Mouse (Mus musculus) liver, postnatal 0 days (tissue): ENCODE data around the gene Osmr. TPM values are rescaled to one million over a fixed set of nuclear protein-coding genes. Genes with fewer than 3 reads are reported as not detected.
A peak's percentile ranks its signal among the peaks of the same experiment; 100 is the strongest.

Source experiments
- ATAC-seq: fragments of 200-750 bp; cut with Nextera tagmentation; 2 replicates; pipeline ENCODE4 v1.8.0; 2017; ENCODE audit warnings: mild to moderate bottlenecking, moderate library complexity
- DNase-seq: peaks from one replicate; pipeline ENCODE4 v3.0.0-alpha.2; 2016
- H3K27ac ChIP-seq: fragments of 300-500 bp; sonication (generic); 2 replicates; pipeline ENCODE4 v1.5.1; 2014; ENCODE audit warnings: antibody characterized with exemption, moderate library complexity, mild to moderate bottlenecking, low read depth
- H3K27me3 ChIP-seq: fragments of 300-500 bp; sonication (generic); 2 replicates; pipeline ENCODE4 v1.6.1; 2014; ENCODE audit warnings: low read length, control low read depth, mixed read lengths; ENCODE audit not compliant: insufficient read depth
- H3K36me3 ChIP-seq: fragments of 300-500 bp; sonication (generic); replicated peaks from 2 replicates; pipeline ENCODE4 v1.6.1; 2014; ENCODE audit warnings: mild to moderate bottlenecking, control low read depth, low read length, moderate library complexity, mixed read lengths; ENCODE audit not compliant: insufficient read depth
- H3K4me1 ChIP-seq: fragments of 300-500 bp; sonication (generic); 2 replicates; pipeline ENCODE4 v1.6.1; 2014; ENCODE audit warnings: antibody characterized with exemption, mild to moderate bottlenecking, control low read depth; ENCODE audit not compliant: insufficient read depth
- H3K4me2 ChIP-seq: fragments of 300-500 bp; sonication (generic); 2 replicates; pipeline ENCODE4 v1.6.1; 2014; ENCODE audit warnings: low read depth, mild to moderate bottlenecking, low read length, moderate library complexity, mixed read lengths
- H3K4me3 ChIP-seq: fragments of 300-500 bp; sonication (generic); 2 replicates; pipeline ENCODE4 v1.5.1; 2014; ENCODE audit warnings: low read depth, low read length
- H3K9ac ChIP-seq: fragments of 300-500 bp; sonication (generic); replicated peaks from 2 replicates; pipeline ENCODE4 v1.6.1; 2014; ENCODE audit warnings: mild to moderate bottlenecking, moderate library complexity
- H3K9me3 ChIP-seq: fragments of 300-500 bp; sonication (generic); 2 replicates; pipeline ENCODE4 v1.6.1; 2016; ENCODE audit warnings: mild to moderate bottlenecking, control low read depth, low read length, mixed read lengths
- CTCF ChIP-seq: sonication (generic); IDR thresholded peaks from 2 replicates; pipeline ENCODE4 v1.5.1; 2016; ENCODE audit warnings: antibody characterized with exemption, low read depth
- EP300 ChIP-seq: IDR thresholded peaks from 2 replicates; pipeline ENCODE4 v1.6.1; 2016; ENCODE audit warnings: antibody characterized with exemption, low read depth, mild to moderate bottlenecking
- WGBS: fragments of 180-500 bp; shearing (Covaris S2); extraction: QIAGEN DNeasy Blood & Tissue Kit; methylation state at CpG from one replicate; pipeline ENCODE4 v1.1.7; 2014; ENCODE audit not compliant: insufficient replicate concordance; 5-methylcytosine and 5-hydroxymethylcytosine counted together
- polyA plus RNA-seq: library from polyadenylated mRNA; unstranded; fragments of >200 nt; fragmentation: Nextera tagmentation; extraction: Ambion mirVana; gene quantifications from 2 replicates; pipeline ENCODE4 v1.2.1, GENCODE M21; 2015

Osmr gene
- polyA plus RNA-seq, 1 experiment from 2014 or later: 0.88 TPM

GRCm38 (mm10) chr15:6871621-6872359 lies 3.0 kb downstream of the Osmr start:
- DNase-seq (no peak), ATAC-seq (no peak)
- H3K27me3 ChIP-seq: peaks cover 20% of the 10 kb centered on the region
- 23% methylated on average over 11 of the region's 11 CpGs for WGBS
- no peaks in the 10 kb centered on the region for H3K36me3 ChIP-seq
- H3K4me1 ChIP-seq: 0 out of 2 replicates have a peak, but pooled peaks cover 10% of the 10 kb centered on the region
- H3K4me3 ChIP-seq: no peak overlapping the region
- TF ChIP-seq CTCF: no peak
- H3K27ac ChIP-seq: no peak overlapping the region
- H3K4me2 ChIP-seq: peak overlapping the region; percentile 9; the same call in 1 of the 2 replicates
- H3K9ac ChIP-seq: no peak overlapping the region
- H3K9me3 ChIP-seq: no peaks in the 10 kb centered on the region

- 83% methylated on average over 6 of the region's 6 CpGs for WGBS
- H3K9ac ChIP-seq: no peak overlapping the region
- DNase-seq (no peak), ATAC-seq (no peak)
- no peak overlapping the region for H3K4me3 ChIP-seq
- TF ChIP-seq CTCF: no peak
- no peak for TF ChIP-seq EP300
- no peaks in the 10 kb centered on the region for H3K27me3 ChIP-seq
- no peak overlapping the region for H3K4me2 ChIP-seq
- no peaks in the 10 kb centered on the region for H3K4me1 ChIP-seq
- no peak overlapping the region for H3K27ac ChIP-seq
- no peaks in the 10 kb centered on the region for H3K9me3 ChIP-seq
- no peaks in the 10 kb centered on the region for H3K36me3 ChIP-seq
Measured at GRCm38 (mm10) chr15:6866888-6867287, 7.9 kb downstream of the Osmr start.

- WGBS: 77% methylated on average over 4 of the region's 4 CpGs
- Histone ChIP-seq H3K9me3 (no peaks in the 10 kb centered on the region), H3K4me3 (no peak overlapping the region), H3K36me3 (no peaks in the 10 kb centered on the region), H3K27ac (no peak overlapping the region), H3K4me1 (no peaks in the 10 kb centered on the region; the same call in 1 of the 2 replicates), H3K4me2 (no peak overlapping the region), H3K9ac (no peak overlapping the region), H3K27me3 (no peaks in the 10 kb centered on the region)
- TF ChIP-seq CTCF (no peak), EP300 (no peak)
- no peak for DNase-seq
- ATAC-seq: no peak
Measured at GRCm38 (mm10) chr15:6862125-6862524, 12.6 kb downstream of the Osmr start.

GRCm38 (mm10) chr15:6861617-6862016 lies 13.2 kb downstream of the Osmr start:
- no peaks in the 10 kb centered on the region for H3K36me3 ChIP-seq
- no peak overlapping the region for H3K9ac ChIP-seq
- no peak overlapping the region for H3K4me3 ChIP-seq
- no peak overlapping the region for H3K4me2 ChIP-seq
- DNase-seq: no peak
- TF ChIP-seq EP300: no peak
- no peak for TF ChIP-seq CTCF
- 83% methylated on average over 7 of the region's 7 CpGs for WGBS
- no peak overlapping the region for H3K27ac ChIP-seq
- no peaks in the 10 kb centered on the region for H3K27me3 ChIP-seq
- no peaks in the 10 kb centered on the region; the same call in 1 of the 2 replicates for H3K4me1 ChIP-seq
- H3K9me3 ChIP-seq: no peaks in the 10 kb centered on the region
- ATAC-seq: no peak

GRCm38 (mm10) chr15:6859781-6860180 lies 15.0 kb downstream of the Osmr start:
- no peak for ATAC-seq
- Histone ChIP-seq H3K4me3 (no peak overlapping the region), H3K27me3 (no peaks in the 10 kb centered on the region), H3K36me3 (no peaks in the 10 kb centered on the region), H3K9ac (no peak overlapping the region), H3K4me1 (no peaks in the 10 kb centered on the region; the same call in 1 of the 2 replicates), H3K27ac (no peak overlapping the region), H3K9me3 (no peaks in the 10 kb centered on the region), H3K4me2 (no peak overlapping the region)
- WGBS: 78% methylated on average over 7 of the region's 7 CpGs
- no peak for DNase-seq
- TF ChIP-seq EP300 (no peak), CTCF (no peak)

- Histone ChIP-seq H3K27ac (no peak overlapping the region), H3K9ac (no peak overlapping the region), H3K9me3 (no peaks in the 10 kb centered on the region), H3K27me3 (no peaks in the 10 kb centered on the region), H3K36me3 (no peaks in the 10 kb centered on the region), H3K4me1 (no peaks in the 10 kb centered on the region; the same call in 1 of the 2 replicates), H3K4me2 (no peak overlapping the region), H3K4me3 (no peak overlapping the region)
- 74% methylated on average over 4 of the region's 4 CpGs for WGBS
- no peak for ATAC-seq
- no peak for DNase-seq
- TF ChIP-seq CTCF (no peak), EP300 (no peak)
Measured at GRCm38 (mm10) chr15:6858871-6859270, 15.9 kb downstream of the Osmr start.
